Comparison of ENCODE assay signal across 32 mouse cellular contexts in the genomic region with DNA sequence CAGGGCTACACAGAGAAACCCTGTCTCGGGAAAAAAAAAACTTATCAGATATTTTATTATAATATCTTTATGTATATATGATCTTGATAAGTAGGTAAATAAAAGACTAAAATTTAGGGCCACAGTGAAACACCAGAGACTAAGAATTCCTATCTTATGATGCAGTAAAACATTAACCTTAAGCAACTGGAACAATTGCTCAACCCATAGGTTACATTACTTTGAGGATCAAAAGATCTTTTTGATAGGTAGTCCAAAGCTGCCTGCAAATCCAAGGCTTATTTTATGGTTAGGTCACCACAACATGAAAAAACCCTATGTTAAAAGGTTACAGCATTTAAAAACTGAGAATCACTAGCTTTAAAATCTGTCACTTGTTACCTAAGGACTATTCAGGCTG. TPM values are rescaled to one million over a fixed set of nuclear protein-coding genes. Genes with fewer than 3 reads are reported as not detected.
"Had no signal": no experiment of that assay in that cellular context is flagged by ENCODE, and none has a peak within 500 bp of the region (broad histone marks: within the 10 kb centered on the region; RNA-seq: fewer than 3 reads in every experiment).

No protein-coding gene starts in this region.

- H3K27me3 ChIP-seq: embryonic facial prominence, embryonic 12.5 days; embryonic facial prominence, embryonic 13.5 days; embryonic facial prominence, embryonic 15.5 days; forebrain, embryonic 12.5 days; forebrain, embryonic 13.5 days; forebrain, embryonic 15.5 days had no signal

- H3K27ac ChIP-seq: embryonic facial prominence, embryonic 10.5 days; embryonic facial prominence, embryonic 12.5 days; embryonic facial prominence, embryonic 13.5 days; embryonic facial prominence, embryonic 15.5 days; forebrain, embryonic 10.5 days; forebrain, embryonic 12.5 days; forebrain, embryonic 13.5 days; forebrain, embryonic 15.5 days; gastrocnemius, adult 2 months had no signal

- H3K9ac ChIP-seq: embryonic facial prominence, embryonic 12.5 days; embryonic facial prominence, embryonic 13.5 days; embryonic facial prominence, embryonic 15.5 days; forebrain, embryonic 12.5 days; forebrain, embryonic 13.5 days; forebrain, embryonic 15.5 days; forebrain, postnatal 0 days had no signal

- H3K4me1 ChIP-seq: embryonic facial prominence, embryonic 10.5 days; embryonic facial prominence, embryonic 12.5 days; embryonic facial prominence, embryonic 13.5 days; embryonic facial prominence, embryonic 15.5 days; forebrain, embryonic 10.5 days; forebrain, embryonic 12.5 days; forebrain, embryonic 13.5 days had no signal

- DNase-seq: cerebellum, adult 18-20 months; cerebellum, adult 2 months; cerebellum, adult 8-10 months; cerebellum, adult 9-10 months; cerebellum, adult 9-11 months; cerebellum, postnatal 10 days; cerebellum, postnatal 14 days; cerebellum, postnatal 25 days; cerebellum, postnatal 36 days; embryo, embryonic 11 days; forebrain, postnatal 0 days; gastrocnemius, adult 2 months; gastrocnemius, postnatal 10 days; gastrocnemius, postnatal 14 days; gastrocnemius, postnatal 25 days; gastrocnemius, postnatal 36 days; heart, adult 11 months had no signal

- ATAC-seq: forebrain, embryonic 13.5 days; forebrain, embryonic 14.5 days; forebrain, embryonic 15.5 days; forebrain, embryonic 16.5 days; forebrain, postnatal 0 days had no signal

- H3K4me2 ChIP-seq: embryonic facial prominence, embryonic 12.5 days; embryonic facial prominence, embryonic 13.5 days; embryonic facial prominence, embryonic 15.5 days; forebrain, embryonic 12.5 days; forebrain, embryonic 13.5 days; forebrain, embryonic 15.5 days had no signal

- H3K9me3 ChIP-seq: embryonic facial prominence, embryonic 10.5 days; embryonic facial prominence, embryonic 12.5 days; embryonic facial prominence, embryonic 13.5 days; embryonic facial prominence, embryonic 15.5 days; forebrain, embryonic 12.5 days; forebrain, embryonic 13.5 days; forebrain, embryonic 15.5 days had no signal

- H3K4me3 ChIP-seq: embryonic facial prominence, embryonic 10.5 days; embryonic facial prominence, embryonic 12.5 days; embryonic facial prominence, embryonic 13.5 days; embryonic facial prominence, embryonic 15.5 days; erythroblast, embryonic 14.5 days; forebrain, embryonic 10.5 days; forebrain, embryonic 12.5 days; forebrain, embryonic 13.5 days; forebrain, embryonic 15.5 days; gastrocnemius, adult 2 months had no signal

RNA-seq across cellular contexts. Expression of gene Slc27a5, which starts 3.6 kb away (rescaled TPM):
- total RNA-seq: common myeloid progenitor, adult 5-6 weeks; gastrocnemius, postnatal 14 days; gastrocnemius, postnatal 25 days; gastrocnemius, postnatal 36 days; granulocyte monocyte progenitor cell, adult 5-6 weeks had no signal
- polyA plus RNA-seq: embryonic facial prominence, embryonic 10.5 days; embryonic facial prominence, embryonic 11.5 days; embryonic facial prominence, embryonic 12.5 days; embryonic facial prominence, embryonic 14.5 days; erythroblast, embryonic 14.5 days; forebrain, embryonic 10.5 days had no signal
